Mouse (Mus musculus): ENCODE measurements around the gene Zfp423.

Zfp423 gene

DNA sequence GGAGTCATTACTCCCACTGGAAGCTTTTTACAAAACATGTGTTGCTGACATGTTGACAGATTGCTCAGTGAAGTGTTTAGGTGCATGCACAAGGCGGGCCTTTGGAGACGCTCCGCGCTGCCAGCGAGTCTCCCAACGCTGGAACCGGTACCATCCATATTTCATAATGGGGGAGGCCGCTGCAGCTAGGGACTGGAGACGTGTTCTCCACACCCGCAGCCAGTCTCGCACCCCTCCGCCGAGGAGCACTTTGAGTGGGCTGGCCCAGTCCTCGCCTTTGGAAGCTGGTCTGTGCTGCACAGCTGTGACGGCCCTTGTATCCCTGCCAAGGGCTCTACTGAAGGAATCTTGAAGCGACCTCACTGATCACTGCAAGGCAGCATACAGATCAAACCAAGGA lies 122.5 kb downstream of the Zfp423 start:
- DNase-seq (ENCODE audit: low read depth, low spot score), result peak; percentile 60

DNA sequence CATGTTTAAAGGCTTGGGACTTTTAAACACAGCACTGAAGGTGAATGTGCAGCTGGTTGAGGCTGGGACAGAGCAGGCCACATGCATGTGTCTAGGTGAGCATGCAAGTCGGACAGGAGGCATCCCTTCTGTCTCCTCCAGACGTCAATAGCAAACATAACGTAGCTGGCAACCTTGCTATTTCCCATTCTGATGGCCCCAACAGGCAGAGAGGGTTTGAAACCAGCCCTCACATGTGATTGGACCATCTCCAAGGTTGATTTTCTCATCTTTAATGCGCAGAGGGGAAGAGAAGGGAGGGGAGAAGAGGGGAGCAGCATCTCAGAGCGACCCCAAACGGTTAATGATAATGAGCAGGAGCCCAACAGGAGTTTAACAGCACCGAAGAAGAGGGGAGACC lies 123.5 kb downstream of the Zfp423 start:
- DNase-seq (ENCODE audit: low read depth, low spot score), result no peak

DNA sequence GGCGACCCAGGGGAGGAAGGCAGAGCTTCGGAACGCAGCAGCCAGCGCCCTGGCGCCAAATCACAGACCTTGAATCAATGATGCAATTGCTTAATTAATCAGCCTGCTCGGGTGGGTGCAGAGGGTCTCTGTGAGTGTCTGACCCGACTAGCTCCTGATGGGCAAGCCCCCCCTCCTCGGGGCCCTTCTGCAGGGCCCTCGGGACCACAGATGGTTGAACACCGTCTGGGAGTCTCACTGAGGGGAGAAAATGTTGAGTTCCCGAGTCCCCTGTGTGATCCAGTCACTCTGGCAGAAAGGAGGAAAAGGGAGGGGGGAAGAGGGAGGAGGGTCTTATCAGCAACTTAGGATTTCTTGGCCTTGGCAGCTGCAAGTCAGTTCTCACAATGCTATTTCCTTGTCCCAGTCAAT lies 124.0 kb downstream of the Zfp423 start:
- DNase-seq (ENCODE audit: low read depth, low spot score), result no peak

DNA sequence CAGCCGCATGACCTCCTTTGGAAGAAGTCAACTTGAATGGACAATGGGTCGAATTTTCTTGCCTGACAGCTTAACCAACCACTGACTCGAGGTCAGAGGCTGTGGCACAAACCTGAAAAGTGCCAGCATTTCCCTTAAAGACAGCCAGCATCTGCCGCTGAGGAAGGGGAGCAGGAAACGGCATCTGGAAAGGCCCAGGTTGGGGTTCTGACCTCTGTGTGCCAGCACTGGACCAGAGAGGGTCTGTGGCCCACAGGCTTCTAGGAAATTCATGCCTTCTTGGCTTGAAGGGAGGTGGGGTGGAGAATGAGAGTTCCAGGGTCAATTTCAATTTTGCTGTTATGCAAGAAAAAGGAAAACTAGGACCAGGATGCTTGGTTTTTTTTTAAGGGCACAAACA lies 124.7 kb downstream of the Zfp423 start:
- no peak for DNase-seq (ENCODE audit: low read depth, low spot score)

DNA sequence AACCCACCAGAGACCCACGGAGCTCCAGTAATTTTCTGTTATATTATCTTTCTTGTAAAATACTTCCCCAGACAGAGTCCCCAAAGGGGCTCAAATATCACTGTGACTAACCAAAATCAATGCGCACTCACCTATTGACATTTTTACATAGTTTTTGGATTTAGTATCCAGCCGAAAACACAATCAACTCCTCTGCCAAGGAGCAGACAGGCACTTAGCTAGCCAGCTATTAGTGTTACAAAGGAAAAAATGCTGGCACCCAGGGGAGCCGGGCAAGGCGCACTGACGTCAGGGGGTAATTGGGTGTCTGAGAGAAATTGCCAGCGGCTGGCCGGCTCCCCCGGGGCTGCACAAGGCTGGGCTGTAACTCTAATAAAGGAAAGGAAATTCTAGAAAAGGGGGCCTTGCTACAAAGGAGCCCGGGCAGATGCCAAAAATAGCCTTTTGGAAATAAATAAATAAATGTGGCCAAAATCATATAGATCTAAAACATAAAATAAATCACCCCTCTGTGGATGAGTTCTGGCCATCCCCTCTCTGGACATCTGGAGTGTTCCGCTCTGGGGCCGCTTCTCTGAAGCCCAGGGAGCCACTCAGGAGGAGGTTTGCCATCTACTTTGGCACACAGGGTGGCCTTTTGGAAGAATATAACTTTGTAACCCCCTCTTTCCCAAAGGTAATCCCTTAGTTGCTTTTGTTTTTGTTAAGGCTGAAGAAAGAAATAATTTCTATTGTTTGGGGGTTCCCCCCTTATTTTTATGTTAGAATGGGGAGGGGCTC lies 125.4 kb downstream of the Zfp423 start:
- DNase-seq (ENCODE audit: low read depth, low spot score), result no peak

DNA sequence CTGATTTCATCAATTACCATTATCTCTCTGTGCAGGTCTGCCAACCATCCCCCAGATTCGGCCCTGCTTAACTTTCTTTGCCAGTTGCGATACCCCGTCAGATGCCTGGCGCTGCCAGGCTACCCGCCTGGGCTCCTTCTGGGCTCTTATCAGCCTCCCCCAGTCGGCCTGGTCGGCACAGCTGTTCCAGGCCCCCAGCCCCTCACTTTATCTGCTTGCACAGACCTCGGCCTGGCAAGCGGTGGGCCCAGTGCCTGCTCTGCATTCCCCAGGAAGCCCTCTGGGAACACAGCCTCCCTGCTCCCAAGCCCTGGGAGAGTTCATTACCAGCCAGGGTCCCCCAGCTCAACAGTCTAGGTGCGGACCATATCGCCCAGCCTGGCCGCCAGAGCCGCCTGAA lies 126.1 kb downstream of the Zfp423 start:
- DNase-seq (ENCODE audit: low read depth, low spot score), result no peak

DNA sequence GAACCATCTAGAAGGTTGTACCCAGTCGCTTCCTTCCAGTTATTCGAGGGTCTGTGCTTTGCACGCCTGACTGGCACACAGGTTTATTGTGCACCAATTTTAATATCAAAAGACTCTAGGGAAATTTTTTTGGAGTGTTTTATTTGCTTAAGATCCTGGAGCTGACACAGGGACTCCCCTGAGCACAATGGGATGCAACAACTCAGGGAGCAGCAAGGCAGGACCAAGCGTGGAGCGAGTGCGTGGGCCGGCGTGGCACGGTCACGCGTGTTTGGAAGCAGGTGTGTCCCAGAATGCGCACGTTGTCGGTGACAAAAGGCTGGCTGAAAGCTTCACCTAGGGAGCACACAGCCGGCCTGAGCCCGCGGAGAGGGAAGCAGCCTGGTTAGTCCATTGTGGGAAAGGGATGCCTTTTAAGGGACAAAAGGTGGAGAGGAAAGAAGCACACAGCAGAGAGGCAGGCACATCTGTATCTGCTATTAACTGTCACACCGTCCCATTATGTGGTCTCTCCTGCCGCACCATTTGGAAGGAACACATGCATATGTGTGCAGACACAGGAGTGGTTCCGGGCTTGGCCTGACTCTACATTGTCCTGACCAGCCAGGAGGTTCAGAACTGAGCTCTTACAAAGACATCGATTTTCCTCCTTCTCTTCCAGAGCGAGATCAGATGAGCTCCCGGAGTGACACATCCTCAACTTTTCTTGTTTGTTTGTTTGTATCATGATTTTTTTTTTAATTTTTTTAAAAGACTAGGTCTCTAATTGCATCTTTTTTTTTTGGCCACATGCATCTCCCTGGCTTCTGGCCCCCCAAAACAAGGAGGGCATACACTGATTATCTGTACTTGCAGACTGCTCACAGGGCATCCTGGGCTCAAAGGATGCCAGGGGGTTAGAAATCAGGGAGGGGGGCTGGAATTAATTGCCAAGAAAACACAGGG lies 126.7 kb downstream of the Zfp423 start:
- no peak for DNase-seq (ENCODE audit: low read depth, low spot score)

DNA sequence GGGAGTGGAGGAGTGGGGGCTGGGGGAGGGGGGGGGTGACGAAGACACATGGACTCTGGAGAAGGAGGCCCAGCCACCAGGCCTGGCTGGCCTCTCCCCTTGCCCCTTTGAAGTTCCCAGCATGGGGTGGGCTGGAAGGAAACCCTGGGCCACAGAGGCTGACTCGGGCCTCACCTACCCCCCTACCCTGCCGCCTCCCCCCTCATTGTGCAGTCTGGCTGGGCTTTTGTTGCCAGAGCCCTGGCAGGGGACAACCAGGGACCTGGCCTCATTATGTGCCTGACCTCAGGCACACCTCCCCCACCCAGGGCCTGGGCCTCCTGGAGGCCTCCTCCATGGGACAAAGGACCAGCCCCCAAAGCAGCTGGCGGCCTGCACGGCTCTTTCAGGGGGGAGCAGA lies 127.8 kb downstream of the Zfp423 start:
- no peak for DNase-seq (ENCODE audit: low read depth, low spot score)

DNA sequence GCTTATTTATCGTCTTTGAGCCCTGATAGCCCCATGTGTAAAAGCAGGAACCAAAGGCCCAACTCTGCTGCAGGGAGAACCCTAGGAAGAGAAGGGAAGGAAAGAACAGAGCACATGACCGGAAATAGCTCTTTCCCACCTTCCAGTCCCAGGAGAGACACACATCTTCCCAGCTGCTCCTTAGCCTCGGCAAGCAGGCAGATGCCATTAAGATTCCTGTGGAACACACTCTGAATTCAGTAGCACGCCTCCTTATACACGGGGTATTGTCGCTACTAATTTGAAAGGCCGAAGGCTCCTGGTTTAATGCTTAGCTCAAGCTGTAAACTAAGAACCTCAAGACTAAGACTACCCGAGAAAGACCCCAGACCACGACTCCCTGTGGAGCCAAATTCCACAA lies 128.3 kb downstream of the Zfp423 start:
- DNase-seq (ENCODE audit: low read depth, low spot score), result no peak

DNA sequence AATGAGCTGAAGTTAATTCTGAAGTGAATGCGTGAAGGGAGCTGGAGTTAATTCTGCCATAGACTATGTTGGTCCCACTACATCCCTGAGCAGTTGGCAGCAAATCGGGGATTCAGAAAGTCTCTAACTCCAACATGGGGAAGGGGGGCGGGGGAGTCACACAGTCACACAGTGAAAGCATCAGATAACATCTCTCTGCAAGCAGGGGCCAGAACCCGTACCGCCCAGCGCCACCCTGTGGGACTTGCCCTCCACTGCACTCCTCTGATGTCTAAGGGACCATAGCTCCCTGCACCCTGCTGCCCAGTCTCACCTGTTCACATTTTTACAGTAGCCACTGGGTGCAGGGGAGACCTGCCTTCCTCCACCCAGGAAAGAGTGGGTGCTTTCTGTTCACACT lies 129.2 kb downstream of the Zfp423 start:
- no peak for DNase-seq (ENCODE audit: low read depth, low spot score)

DNA sequence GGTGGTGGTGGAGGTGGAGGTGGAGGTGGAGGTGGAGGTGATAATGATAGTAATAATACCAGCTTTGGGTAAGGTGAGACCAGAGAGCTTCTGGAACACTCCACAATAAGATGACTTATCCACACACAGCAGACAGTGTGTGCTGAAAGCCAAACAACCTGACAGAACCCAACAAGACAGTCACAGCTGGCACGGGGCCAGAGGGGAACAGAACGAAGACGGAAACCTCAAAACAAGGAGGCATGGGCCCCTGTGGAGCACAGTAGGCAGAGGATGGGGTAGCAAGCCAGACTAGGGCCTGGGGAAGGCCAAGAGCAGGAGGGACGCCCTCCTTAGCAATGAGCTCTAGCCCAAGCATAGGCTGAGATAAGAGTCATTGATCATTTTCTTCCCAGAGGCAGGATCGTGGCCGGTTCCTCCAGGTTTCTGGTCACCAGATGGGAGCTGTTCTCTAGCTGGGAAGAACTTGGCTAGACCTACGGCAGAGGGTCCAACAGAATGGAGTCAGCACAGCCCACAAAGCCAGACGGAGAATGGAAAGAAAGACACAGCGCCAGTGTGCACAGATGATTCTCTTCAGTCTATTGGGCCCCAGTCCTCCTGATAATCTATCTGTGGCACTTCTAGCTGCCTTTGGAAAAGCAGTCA lies 133.3 kb downstream of the Zfp423 start:
- no peak for DNase-seq (ENCODE audit: low read depth, low spot score)

DNA sequence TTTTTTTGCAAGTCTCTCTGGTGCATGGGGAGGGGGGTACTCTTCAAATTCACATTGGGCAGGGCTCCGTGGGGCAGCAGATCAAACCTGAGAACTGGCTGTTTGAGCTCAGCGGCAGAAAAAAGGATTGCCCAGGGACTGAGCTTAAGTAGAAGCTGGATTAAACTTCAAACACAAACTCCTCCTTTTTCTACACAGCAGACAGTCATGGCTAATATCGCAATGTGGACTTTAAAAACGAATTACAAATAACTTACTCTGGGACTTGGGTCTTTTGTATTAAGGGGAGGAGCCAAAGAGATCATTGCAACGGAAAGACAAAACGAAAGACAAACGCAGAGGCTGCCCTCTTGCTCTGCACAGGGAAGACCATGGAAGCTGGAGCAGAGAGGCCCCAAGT lies 136.2 kb downstream of the Zfp423 start:
- no peak for DNase-seq (ENCODE audit: low read depth, low spot score)

DNA sequence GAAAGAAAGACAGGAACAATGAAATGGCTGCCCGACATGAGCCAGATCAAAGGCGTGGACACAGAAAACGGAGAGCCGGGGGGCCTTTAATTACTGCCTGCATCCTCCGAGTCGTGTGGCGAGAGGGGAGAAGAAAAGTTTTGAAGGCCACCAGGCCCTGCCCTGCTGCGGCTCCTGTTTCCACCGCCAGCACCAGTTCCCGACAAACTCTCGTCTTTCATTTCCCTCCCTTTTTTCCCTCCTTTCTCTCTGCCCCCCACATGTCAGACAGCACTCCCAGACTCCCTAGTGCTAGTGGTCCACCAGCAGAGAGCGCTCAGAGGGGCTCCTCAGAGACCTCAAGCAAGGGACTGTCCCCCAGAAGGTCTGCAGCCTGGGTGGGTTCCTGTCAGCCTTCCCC lies 136.7 kb downstream of the Zfp423 start:
- DNase-seq (ENCODE audit: low read depth, low spot score), result no peak

DNA sequence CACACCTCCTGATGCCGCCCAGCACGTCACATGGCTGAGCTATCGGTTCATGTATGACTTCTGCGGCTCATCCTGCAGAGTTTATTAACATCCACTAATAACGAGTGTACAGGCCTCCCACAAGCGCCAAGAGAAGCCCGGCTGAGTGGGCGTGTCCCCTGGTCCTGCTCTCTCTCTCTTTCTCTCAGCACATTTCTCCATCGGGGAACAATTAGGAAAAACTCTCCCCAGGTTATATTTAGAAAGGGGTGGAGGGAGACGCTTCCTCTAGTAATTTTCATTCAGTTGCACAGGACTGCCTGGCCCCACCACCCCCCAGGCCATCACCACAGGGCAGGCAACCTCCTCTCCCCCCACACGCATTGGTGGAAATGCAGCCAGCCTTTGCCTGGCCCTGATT lies 137.2 kb downstream of the Zfp423 start:
- no peak for DNase-seq (ENCODE audit: low read depth, low spot score)

DNA sequence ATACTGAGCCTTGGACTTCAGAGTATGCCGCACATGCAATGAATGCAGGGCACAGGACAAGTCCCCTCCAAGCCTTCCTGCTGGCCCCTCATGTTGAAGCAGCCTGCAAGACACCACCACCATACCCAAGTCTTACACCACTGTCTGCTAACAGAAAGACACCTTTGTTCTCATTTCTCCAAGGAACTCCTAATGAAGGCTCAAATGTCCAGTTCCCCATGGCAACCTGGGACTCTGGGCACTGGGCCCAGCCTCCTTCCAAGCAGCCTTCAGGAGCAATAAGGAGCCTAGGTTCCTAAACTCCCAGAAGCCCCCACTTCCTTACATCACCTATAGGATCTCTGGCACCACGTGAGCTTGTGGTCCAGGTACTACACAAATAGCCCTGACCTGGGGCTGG lies 137.7 kb downstream of the Zfp423 start:
- DNase-seq (ENCODE audit: low read depth, low spot score), result no peak

DNA sequence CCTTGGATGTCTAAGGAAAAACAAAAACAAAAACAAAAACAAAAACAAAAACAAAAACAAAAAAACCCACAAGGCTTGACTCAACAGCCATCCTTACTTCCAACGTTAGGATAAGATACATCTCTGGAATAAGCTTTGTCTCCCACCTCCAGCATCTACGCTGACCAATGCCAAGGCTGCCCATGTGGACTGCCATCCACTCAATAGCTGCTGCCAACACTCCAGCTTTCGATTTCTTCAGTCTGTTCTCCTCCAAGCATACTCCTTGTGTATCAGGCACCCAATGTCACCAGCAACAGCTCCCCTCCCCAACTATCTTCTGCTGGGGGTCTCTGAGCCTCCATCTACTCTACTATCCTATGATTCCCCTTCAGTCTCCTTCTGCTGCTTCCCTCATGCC lies 140.1 kb downstream of the Zfp423 start:
- no peak for DNase-seq (ENCODE audit: low read depth, low spot score)

DNA sequence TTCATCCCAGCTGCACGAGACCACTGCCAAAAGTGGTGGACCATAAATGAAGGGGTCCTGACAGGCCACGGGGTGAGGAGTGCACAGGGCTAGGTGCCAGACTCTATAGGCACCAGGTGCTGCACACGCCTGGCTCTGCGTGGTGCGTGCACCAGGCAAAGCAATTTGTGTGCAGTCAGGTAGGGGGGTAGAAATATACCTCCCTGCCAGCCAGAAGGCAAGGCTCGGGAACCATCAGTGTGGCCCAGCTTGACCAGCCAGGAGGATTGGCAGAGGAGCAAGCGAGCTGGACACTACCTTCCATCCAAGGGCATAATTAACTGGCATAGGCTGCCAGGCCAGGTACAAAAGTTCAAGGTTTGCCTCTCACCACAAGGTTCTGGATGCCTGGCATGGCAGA lies 140.9 kb downstream of the Zfp423 start:
- no peak for DNase-seq (ENCODE audit: low read depth, low spot score)

DNA sequence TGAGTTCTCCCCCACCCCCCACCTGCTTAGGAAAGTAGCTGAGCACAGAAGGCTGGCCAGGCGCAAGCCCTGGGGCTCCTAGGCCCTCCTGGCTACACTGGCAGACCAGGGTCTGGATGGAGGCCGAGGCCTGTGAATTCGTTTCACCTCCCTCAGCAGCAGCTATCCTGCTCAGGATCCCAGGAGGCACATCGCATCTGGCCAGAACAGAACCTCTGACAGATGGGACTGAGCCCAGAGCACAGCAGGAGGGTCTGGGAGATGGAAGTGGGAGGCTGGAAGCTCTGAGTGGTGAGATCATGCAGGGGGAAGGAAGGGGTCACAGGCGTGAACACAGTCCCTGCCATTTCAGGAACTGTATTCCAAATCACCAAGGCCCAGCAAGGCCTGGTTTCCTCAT lies 143.3 kb downstream of the Zfp423 start:
- DNase-seq (ENCODE audit: low read depth, low spot score), result no peak

DNA sequence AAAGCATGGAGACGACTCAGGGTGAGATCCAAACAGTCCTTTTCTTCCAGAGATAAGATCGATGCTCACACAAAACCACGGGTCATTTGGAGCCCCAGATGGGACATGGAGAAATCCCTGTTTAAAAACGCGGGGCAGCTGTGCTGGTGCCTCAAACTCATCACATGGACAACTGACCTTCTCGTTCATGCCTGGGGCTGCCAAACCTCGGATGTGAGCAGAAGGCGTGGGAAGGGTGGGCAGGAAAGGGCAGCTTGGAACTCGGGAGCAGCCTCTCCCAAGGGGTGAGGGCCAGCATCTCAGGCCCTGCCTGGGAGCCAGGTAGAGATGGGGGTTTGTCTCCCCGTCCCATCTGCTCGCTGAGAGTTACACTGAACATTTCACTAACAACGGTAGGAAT lies 146.7 kb downstream of the Zfp423 start:
- no peak for DNase-seq (ENCODE audit: low read depth, low spot score)

DNA sequence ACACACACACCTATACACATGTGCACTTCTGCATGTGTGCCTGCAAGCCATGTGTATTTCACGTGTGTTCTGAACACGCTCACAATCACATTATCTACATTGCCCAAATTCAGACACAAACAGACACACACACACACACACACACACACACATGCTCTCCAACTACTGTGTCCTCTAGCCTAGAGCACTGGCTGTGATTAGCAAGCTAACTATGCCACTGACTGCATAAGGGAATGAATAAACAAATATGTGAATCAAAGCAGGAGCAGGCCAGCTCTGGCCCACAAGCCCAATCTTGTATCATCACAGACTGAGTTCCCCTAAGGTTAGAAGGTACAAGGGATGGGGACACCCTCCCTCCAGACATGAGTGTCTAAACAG lies 147.3 kb downstream of the Zfp423 start:
- DNase-seq (ENCODE audit: low read depth, low spot score), result no peak

DNA sequence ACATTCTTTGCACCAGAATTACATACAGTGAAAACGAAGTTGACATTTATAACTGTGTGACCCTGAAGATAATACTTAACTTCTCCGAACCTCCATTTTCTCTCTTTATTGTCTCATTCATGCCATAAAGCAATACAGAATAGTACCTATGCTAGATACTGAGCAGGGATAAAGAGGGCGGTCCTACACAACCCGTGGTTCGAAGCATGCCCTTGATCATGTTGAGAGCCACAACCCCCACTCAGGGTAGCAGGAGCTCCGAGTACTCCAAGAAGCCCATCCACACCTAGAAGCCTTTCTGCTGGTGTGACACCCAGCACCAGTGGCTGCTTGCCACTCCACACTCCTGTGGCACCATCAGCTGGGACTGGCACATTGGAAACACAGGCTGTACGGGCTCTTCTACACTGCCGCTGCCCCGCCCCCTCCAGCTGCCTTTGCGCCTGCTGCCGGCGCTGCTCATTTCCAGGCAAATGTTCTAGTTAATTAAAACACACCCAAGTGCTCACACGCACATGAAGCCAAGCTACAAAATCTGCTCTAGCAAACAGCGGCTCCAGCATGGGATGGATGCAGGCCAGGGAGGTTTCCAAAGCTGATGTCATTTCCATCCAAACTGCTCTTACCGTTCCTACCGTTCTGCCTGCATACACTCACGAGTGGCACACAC lies 147.9 kb downstream of the Zfp423 start:
- peak; percentile 69 for DNase-seq (ENCODE audit: low read depth, low spot score)

DNA sequence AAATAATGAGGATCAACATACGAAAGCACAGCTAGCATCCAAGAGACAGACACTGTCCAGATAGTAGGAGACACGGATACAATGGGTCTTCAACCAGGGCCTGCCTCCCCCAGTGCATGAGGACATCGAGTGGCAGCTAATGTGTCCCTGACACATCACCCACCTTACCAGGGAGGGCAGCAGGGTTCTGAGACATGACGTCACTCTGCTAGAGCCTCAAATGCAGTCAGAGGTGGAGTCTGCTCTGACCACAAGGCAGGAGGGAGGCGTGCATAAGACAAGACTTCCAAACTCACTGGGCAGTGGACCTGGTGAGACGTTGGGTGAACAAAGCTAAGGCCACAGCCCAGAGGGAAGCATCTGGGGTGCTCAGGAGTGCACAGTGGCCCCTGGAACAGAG lies 148.6 kb downstream of the Zfp423 start:
- no peak for DNase-seq (ENCODE audit: low read depth, low spot score)

All from brain, embryonic 18.5 days (tissue).